Mouse (Mus musculus): Measurements from ENCODE around the gene Tcf7l1.

Gene Tcf7l1

GRCm38 (mm10) chr6:72696601-72697335, 92.3 kb downstream of the Tcf7l1 start:
- DNase-seq, result no peak

- no peak for DNase-seq
Measured at GRCm38 (mm10) chr6:72694791-72695204, 94.3 kb downstream of the Tcf7l1 start.

- DNase-seq, result no peak
Measured at GRCm38 (mm10) chr6:72694047-72694790, 94.8 kb downstream of the Tcf7l1 start.

- DNase-seq, result no peak
Measured at GRCm38 (mm10) chr6:72692469-72692868, 96.6 kb downstream of the Tcf7l1 start.

GRCm38 (mm10) chr6:72691549-72691948, 97.5 kb downstream of the Tcf7l1 start:
- DNase-seq, result no peak

GRCm38 (mm10) chr6:72690595-72690994, 98.5 kb downstream of the Tcf7l1 start:
- no peak for DNase-seq

- DNase-seq, result no peak
Measured at GRCm38 (mm10) chr6:72690001-72690400, 99.1 kb downstream of the Tcf7l1 start.

GRCm38 (mm10) chr6:72689046-72689445, 100.0 kb downstream of the Tcf7l1 start:
- no peak for DNase-seq

GRCm38 (mm10) chr6:72685165-72685564, 103.9 kb downstream of the Tcf7l1 start:
- no peak for DNase-seq

- no peak for DNase-seq
Measured at GRCm38 (mm10) chr6:72684260-72684805, 104.7 kb downstream of the Tcf7l1 start.

- DNase-seq, result no peak
Measured at GRCm38 (mm10) chr6:72682238-72682637, 106.8 kb downstream of the Tcf7l1 start.

GRCm38 (mm10) chr6:72680936-72681335, 108.1 kb downstream of the Tcf7l1 start:
- DNase-seq, result no peak

GRCm38 (mm10) chr6:72678631-72679030, 110.4 kb downstream of the Tcf7l1 start:
- DNase-seq, result peak in 1 of 2 experiments; percentile 57

GRCm38 (mm10) chr6:72677510-72678220, 111.4 kb downstream of the Tcf7l1 start:
- peak; percentile 37 to 62 for DNase-seq

- DNase-seq, result no peak
Measured at GRCm38 (mm10) chr6:72677079-72677478, 112.0 kb downstream of the Tcf7l1 start.

- no peak for DNase-seq
Measured at GRCm38 (mm10) chr6:72676376-72676775, 112.7 kb downstream of the Tcf7l1 start.

GRCm38 (mm10) chr6:72673751-72674150, 115.3 kb downstream of the Tcf7l1 start:
- DNase-seq, result no peak

GRCm38 (mm10) chr6:72671129-72671528, 117.9 kb downstream of the Tcf7l1 start:
- no peak for DNase-seq

GRCm38 (mm10) chr6:72667021-72667420, 122.0 kb downstream of the Tcf7l1 start:
- peak; percentile 66 to 75 for DNase-seq

GRCm38 (mm10) chr6:72664290-72664689, 124.8 kb downstream of the Tcf7l1 start:
- peak; percentile 46 to 68 for DNase-seq

- no peak for DNase-seq
Measured at GRCm38 (mm10) chr6:72663000-72663399, 126.1 kb downstream of the Tcf7l1 start.

- DNase-seq, result peak in 1 of 2 experiments; percentile 25
Measured at GRCm38 (mm10) chr6:72660391-72660720, 128.7 kb downstream of the Tcf7l1 start.

- peak in 1 of 2 experiments; percentile 22 for DNase-seq
Measured at GRCm38 (mm10) chr6:72659717-72660390, 129.2 kb downstream of the Tcf7l1 start.

All from lung, adult 18-20 months (tissue).